Mouse (Mus musculus): ENCODE results near the gene Supt20. TPM values are rescaled to one million over a fixed set of nuclear protein-coding genes. Genes with fewer than 3 reads are reported as not detected.
"Not testable (repeated sequence)": the region's sequence is repeated elsewhere in the genome, so short reads cannot be mapped to it uniquely, and the experiment has no call there.

The Supt20 gene
- total RNA-seq, 2 experiments from 2014 or later = 53.4 to 107 TPM

DNA sequence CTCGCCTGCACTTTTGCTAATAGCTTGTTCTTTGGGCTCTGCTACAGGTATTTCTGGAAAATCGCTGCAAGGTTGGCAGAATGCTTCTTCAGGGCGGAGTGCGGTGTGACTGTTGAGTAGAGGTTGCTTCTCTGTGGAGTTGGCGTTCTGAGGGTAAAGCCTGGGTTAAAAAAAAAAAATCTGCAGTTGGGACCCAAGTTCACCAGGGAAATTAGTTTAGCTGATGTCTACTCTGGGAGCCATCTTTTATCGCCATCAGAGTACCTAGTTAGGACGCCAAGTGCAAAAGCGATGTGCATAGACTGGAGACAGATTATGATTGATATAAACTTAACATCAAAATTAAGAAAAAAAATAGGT lies 429 bp downstream of the Supt20 start:
- ATAC-seq (replicated peaks; ENCODE audit: low FRiP score, low TSS enrichment, poor library complexity, severe bottlenecking) = peak; percentile 28

DNA sequence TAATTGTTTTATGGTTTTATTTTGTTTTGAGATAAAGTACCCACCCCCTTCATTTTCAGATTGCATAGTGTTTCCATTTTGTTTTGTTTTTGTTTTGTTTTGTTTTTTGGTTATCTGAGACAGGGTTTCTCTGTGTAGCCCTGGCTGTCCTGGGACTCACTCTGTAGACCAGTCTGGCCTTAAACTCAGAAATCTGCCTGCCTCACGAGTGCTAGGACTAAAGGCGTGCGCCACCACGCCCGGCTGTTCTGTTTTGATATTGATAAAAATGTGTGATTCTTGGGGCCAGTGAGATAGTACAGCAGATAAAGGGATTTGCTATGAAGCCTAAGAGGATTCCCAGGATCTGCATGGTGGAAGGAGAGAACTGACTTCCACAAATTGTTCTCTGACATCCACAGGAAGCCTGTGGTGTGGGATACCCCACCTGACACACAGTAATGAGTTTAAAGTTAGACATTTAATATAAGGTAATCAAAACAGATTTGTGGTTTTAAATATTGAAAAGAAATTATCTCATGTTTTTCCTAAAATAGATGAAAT lies 7.2 kb downstream of the Supt20 start:
- 0 out of 2 replicates have a peak, but pooled peaks have one; percentile 47 for ATAC-seq (replicated peaks; ENCODE audit: low FRiP score, low TSS enrichment, poor library complexity, severe bottlenecking)

- ATAC-seq (replicated peaks; ENCODE audit: low FRiP score, low TSS enrichment, poor library complexity, severe bottlenecking) = not testable (repeated sequence)
These were observed 11.5 kb downstream of the Supt20 start for GRCm38 (mm10) chr3:54704106-54704505.

DNA sequence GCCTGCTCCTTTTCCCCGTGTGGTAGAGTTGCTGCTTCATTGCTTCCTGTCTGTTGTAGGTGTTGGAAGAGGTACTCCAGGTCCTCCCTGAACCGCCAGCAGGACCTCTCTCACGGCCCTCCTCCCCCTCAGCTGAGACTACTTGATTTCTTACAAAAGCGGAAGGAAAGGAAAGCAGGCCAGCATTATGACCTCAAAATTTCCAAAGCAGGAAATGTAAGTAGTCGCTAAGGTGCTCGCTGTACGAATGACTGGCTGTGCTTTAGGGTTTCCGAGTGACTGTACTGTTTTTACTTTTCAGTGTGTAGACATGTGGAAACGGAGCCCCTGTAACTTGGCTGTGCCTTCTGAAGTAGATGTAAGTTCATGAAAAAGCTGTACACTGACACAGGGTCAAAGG lies 16.4 kb downstream of the Supt20 start:
- ATAC-seq (replicated peaks; ENCODE audit: low FRiP score, low TSS enrichment, poor library complexity, severe bottlenecking) = no peak

GRCm38 (mm10) chr3:54714253-54714652 lies 21.6 kb downstream of the Supt20 start, which contains the start of gene Gm21958:
Gm21958 (minus strand) TSS chr3:54714353.
- ATAC-seq (replicated peaks; ENCODE audit: low FRiP score, low TSS enrichment, poor library complexity, severe bottlenecking) = no peak

- no peak for ATAC-seq (replicated peaks; ENCODE audit: low FRiP score, low TSS enrichment, poor library complexity, severe bottlenecking)
These were observed 22.9 kb downstream of the Supt20 start for GRCm38 (mm10) chr3:54715461-54715860.

DNA sequence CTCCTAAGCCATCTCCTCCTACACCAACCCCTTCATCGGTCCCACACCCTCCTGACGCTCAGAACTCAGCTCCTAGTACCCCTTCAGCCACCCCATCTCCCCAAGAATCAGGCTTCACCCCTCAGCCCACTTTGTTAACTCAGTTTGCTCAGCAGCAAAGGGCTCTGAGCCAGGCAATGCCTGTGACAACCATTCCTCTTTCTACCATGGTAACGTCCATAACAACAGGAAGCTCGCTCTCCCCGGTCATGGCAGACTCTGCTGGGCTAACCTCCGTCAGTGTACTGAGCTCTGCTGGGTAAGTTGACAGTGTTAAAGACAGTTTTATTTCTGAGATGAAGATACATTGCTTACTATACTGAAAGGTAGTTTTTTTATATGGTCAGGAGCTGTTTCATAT lies 24.7 kb downstream of the Supt20 start:
- ATAC-seq (replicated peaks; ENCODE audit: low FRiP score, low TSS enrichment, poor library complexity, severe bottlenecking) = no peak

DNA sequence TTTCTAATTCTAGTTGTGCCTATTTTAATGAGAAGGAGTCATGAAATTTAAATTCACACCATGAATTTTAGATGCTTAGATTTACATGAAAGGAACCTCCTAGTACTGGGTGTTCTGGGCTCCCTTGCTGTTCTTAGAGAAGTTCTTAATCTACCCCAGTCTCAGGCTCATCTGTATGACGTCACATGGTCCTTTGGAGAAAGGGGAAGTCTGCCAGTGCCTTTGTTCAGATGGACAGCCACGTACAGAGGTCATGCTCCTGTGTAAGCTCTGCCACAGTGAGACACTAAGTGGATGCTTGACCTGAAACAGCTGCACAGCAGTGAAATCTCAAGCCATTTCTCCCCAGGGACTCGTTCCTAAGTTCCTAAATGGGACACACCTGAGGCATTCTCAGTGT lies 26.3 kb downstream of the Supt20 start:
- no peak for ATAC-seq (replicated peaks; ENCODE audit: low FRiP score, low TSS enrichment, poor library complexity, severe bottlenecking)

- peak; percentile 86 for ATAC-seq (replicated peaks; ENCODE audit: low FRiP score, low TSS enrichment, poor library complexity, severe bottlenecking)
These were observed 31.3 kb downstream of the Supt20 start for GRCm38 (mm10) chr3:54723741-54724500.

GRCm38 (mm10) chr3:54725344-54725743 lies 32.7 kb downstream of the Supt20 start:
- no peak for ATAC-seq (replicated peaks; ENCODE audit: low FRiP score, low TSS enrichment, poor library complexity, severe bottlenecking)

GRCm38 (mm10) chr3:54727588-54727987 lies 35.0 kb downstream of the Supt20 start:
- ATAC-seq (replicated peaks; ENCODE audit: low FRiP score, low TSS enrichment, poor library complexity, severe bottlenecking) = no peak

GRCm38 (mm10) chr3:54728100-54728499 lies 35.5 kb downstream of the Supt20 start:
- ATAC-seq (replicated peaks; ENCODE audit: low FRiP score, low TSS enrichment, poor library complexity, severe bottlenecking) = no peak

DNA sequence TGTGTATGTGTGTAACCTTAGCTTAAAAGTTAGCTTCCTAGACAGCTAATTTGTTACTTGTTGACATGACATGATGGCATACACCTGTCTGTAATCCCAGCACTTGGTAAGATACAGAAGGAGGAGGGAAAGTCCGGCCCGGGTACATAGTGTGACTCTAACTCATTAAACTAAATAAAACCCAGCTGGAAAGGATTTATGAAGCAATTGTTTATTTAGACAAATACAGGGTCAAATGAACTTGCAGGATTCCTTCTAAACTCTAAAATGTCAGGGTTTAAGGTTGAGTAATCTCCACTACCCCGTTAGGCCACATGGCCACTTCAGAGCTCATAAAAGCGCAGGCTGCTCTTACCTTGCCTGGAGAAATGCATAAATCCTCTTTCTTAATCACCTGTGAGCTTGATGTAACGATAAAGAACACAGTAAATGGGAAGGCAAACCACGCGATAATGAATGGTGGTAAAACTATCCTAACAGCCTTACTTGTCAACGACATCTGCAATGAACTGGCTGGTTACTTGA lies 39.1 kb downstream of the Supt20 start:
- ATAC-seq (replicated peaks; ENCODE audit: low FRiP score, low TSS enrichment, poor library complexity, severe bottlenecking) = no peak

GRCm38 (mm10) chr3:54732371-54732770 lies 39.8 kb downstream of the Supt20 start:
- ATAC-seq (replicated peaks; ENCODE audit: low FRiP score, low TSS enrichment, poor library complexity, severe bottlenecking) = no peak

- ATAC-seq (replicated peaks; ENCODE audit: low FRiP score, low TSS enrichment, poor library complexity, severe bottlenecking) = peak; percentile 69
These were observed 42.0 kb downstream of the Supt20 start for GRCm38 (mm10) chr3:54734411-54735246.

DNA sequence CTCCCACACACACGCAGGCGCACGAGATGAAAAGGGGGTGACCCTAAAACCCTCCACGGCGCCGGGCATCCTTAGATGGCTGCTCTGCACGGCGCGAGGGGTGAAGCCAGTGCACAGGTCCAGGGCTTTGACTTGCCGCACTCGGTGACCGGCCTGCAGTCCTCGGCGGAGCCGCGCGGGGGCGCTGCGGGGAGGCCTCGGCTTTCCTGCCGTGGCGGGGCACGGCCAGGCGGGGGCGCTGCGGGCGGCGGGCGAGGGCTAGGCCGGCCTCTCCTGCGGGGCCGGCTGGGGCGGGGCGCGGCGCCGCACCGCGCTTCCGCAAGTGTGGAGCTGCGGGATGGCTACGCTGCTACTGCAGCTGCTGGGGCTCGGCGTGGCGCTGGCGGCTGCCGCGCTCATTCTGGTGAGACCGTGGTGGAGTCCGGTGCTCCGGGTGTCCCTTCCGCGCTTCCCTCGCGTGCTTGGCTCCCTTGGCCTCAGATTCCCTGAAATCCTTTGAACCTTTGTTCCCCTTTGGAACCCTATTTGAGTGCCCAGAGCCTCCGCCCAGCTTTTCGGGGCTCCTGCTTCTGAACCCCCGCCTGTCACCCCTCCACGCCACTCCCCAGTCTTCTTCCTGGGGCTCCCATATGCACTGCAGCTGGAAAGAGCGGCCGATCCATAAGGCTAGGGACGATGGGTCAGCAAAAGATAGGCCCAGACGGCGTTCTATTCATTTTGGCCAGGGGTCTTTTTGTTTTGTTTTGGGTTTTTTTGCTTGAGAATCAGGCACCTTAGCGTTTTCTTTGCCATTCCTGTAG lies 42.8 kb downstream of the Supt20 start, which contains the start of the genes Exosc8 and Alg5:
Gene Exosc8, minus strand, starts transcription at position 147 of the 800 bp plus-strand sequence.
Gene Alg5, plus strand, starts transcription at position 293 of the 800 bp plus-strand sequence.
- ATAC-seq (replicated peaks; ENCODE audit: low FRiP score, low TSS enrichment, poor library complexity, severe bottlenecking) = peak; percentile 72

DNA sequence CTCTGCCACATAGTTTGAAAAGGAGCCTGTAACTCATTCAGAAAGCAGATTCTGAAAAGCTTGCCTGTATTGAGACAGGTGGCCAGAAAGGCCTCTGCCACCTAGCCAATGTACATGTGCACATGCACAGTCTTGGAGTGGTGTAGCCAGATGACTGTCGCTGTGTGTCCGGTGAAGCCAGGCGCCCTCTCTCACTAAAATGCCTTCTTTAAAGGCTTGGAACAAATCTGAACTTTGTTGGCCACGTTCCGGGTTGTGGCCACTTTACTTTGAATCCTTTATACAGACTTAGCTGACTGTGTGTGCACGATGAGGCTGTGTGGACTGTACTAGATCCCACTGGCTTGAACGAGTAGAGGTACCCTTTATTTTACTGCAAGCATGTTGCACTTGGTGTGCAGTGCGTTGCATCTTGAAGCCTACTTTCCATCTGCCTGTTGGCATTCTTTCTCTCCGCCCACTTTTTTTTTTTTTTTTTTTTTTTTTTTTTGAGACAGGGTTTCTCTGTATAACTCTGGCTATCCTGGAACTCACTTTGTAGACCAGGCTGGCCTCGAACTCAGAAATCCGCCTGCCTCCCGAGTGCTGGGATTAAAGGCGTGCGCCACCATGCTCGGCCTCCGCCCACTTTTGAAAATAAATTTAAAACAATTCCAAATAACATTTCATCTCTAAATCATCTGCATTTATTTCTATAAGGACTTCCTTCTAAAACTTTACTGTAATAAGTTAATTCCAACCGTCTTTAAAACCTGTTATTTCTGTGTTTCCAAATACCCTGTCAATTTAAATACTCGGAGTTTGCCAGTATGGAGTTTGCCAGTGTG lies 43.7 kb downstream of the Supt20 start:
- peak; percentile 36; the same call in 1 of the 2 replicates for ATAC-seq (replicated peaks; ENCODE audit: low FRiP score, low TSS enrichment, poor library complexity, severe bottlenecking)

DNA sequence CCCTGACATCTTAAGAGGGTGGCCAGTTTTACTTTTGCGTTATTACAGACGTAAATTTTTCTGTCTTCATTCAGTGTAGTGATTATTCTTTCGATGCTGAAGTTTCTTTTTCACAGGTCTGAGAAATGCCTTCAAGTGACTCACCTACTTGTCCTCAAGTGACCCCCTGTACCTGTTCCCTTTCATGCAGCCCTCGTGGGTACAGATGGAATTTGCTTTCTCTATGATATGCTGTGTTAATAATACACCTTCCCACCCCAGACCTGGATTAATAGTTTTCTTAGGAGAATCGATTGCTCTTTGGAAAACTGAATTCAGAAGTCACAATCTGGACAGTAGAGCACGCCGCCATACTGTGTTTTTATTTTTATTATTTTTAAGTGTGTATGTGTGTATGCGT lies 44.7 kb downstream of the Supt20 start:
- no peak for ATAC-seq (replicated peaks; ENCODE audit: low FRiP score, low TSS enrichment, poor library complexity, severe bottlenecking)
